Mouse (Mus musculus) limb, embryonic 15.5 days (tissue): ENCODE data around the gene Ube2l3. TPM values are rescaled to one million over a fixed set of nuclear protein-coding genes. Genes with fewer than 3 reads are reported as not detected.

Experiments
- ATAC-seq: fragments of 200-750 bp; cut with Nextera tagmentation; 2 replicates; pipeline ENCODE4 v1.8.0; 2017; ENCODE audit warnings: low read depth, moderate TSS enrichment; ENCODE audit not compliant: insufficient number of reproducible peaks, low FRiP score, low TSS enrichment
- H3K27ac ChIP-seq: fragments of 300-500 bp; sonication (generic); 2 replicates; pipeline ENCODE4 v1.5.1; 2015; ENCODE audit warnings: moderate library complexity, mild to moderate bottlenecking, inconsistent platforms
- H3K27me3 ChIP-seq: fragments of 300-500 bp; sonication (generic); 2 replicates; pipeline ENCODE4 v1.6.1; 2015; ENCODE audit warnings: inconsistent platforms
- H3K36me3 ChIP-seq: fragments of 300-500 bp; sonication (generic); 2 replicates; pipeline ENCODE4 v1.6.1; 2015; ENCODE audit warnings: inconsistent platforms
- H3K4me1 ChIP-seq: fragments of 300-500 bp; sonication (generic); 2 replicates; pipeline ENCODE4 v1.6.1; 2015; ENCODE audit warnings: inconsistent platforms
- H3K4me2 ChIP-seq: fragments of 300-500 bp; sonication (generic); 2 replicates; pipeline ENCODE4 v1.6.1; 2015; ENCODE audit warnings: mild to moderate bottlenecking, inconsistent platforms
- H3K4me3 ChIP-seq: fragments of 300-500 bp; sonication (generic); 2 replicates; pipeline ENCODE4 v1.5.1; 2015; ENCODE audit warnings: mild to moderate bottlenecking, inconsistent platforms
- H3K9ac ChIP-seq: fragments of 300-500 bp; sonication (generic); 2 replicates; pipeline ENCODE4 v1.6.1; 2015; ENCODE audit warnings: inconsistent platforms
- H3K9me3 ChIP-seq: fragments of 300-500 bp; sonication (generic); 2 replicates; pipeline ENCODE4 v1.6.1; 2016; ENCODE audit warnings: inconsistent platforms
- WGBS: fragments of 180-500 bp; shearing (Covaris S2); methylation state at CpG from one replicate; pipeline ENCODE4 v1.1.7; 2015; 5-methylcytosine and 5-hydroxymethylcytosine counted together
- polyA plus RNA-seq: library from polyadenylated mRNA; unstranded; fragments of >200 nt; fragmentation: Nextera tagmentation; extraction: Ambion mirVana; gene quantifications from 2 replicates; pipeline ENCODE4 v1.2.1, GENCODE M21; 2015

Ube2l3 gene
- polyA plus RNA-seq, 1 experiment from 2014 or later: 321 TPM

GRCm38 (mm10) chr16:17204990-17205389 is 2.5 kb upstream of the Ube2l3 start:
- Histone ChIP-seq H3K27ac (no peak overlapping the region), H3K27me3 (peaks cover 23% of the 10 kb centered on the region), H3K36me3 (no peaks in the 10 kb centered on the region), H3K4me2 (no peak overlapping the region), H3K4me3 (no peak overlapping the region), H3K4me1 (peaks cover 25% of the 10 kb centered on the region), H3K9ac (no peak overlapping the region), H3K9me3 (no peaks in the 10 kb centered on the region)
- WGBS: 10% methylated on average over 6 of the region's 6 CpGs
- no peak for ATAC-seq

- 50% methylated on average over 2 of the region's 2 CpGs for WGBS
- Histone ChIP-seq H3K4me1 (peaks cover 13% of the 10 kb centered on the region), H3K27me3 (0 out of 2 replicates have a peak, but pooled peaks cover 7% of the 10 kb centered on the region), H3K36me3 (no peaks in the 10 kb centered on the region; the same call in 1 of the 2 replicates), H3K27ac (peak overlapping the region; percentile 84; the same call in 1 of the 2 replicates), H3K4me3 (peak overlapping the region; percentile 99; the same call in 1 of the 2 replicates), H3K4me2 (no peak overlapping the region; the same call in 1 of the 2 replicates), H3K9me3 (no peaks in the 10 kb centered on the region), H3K9ac (no peak overlapping the region)
- peak; percentile 48; the same call in 1 of the 2 replicates for ATAC-seq
Measured at GRCm38 (mm10) chr16:17201977-17202376, 472 bp downstream of the Ube2l3 start.

GRCm38 (mm10) chr16:17200953-17201707 is 1.3 kb downstream of the Ube2l3 start:
- H3K4me2 ChIP-seq: peak overlapping the region; percentile 61
- peak overlapping the region; percentile 97 for H3K9ac ChIP-seq
- under 1% methylated on average over 63 of the region's 72 CpGs for WGBS
- H3K4me1 ChIP-seq: peaks cover 13% of the 10 kb centered on the region
- H3K36me3 ChIP-seq: no peaks in the 10 kb centered on the region; the same call in 1 of the 2 replicates
- H3K4me3 ChIP-seq: peak overlapping the region; percentile 99
- H3K9me3 ChIP-seq: no peaks in the 10 kb centered on the region
- peak overlapping the region; percentile 84 for H3K27ac ChIP-seq
- peak; percentile 79 for ATAC-seq
- 0 out of 2 replicates have a peak, but pooled peaks cover under 1% of the 10 kb centered on the region for H3K27me3 ChIP-seq

- H3K4me3 ChIP-seq: peak overlapping the region; percentile 99
- WGBS: 5% methylated on average over 24 of the region's 24 CpGs
- H3K9ac ChIP-seq: peak overlapping the region; percentile 97
- peaks cover 13% of the 10 kb centered on the region for H3K4me1 ChIP-seq
- peak overlapping the region; percentile 84 for H3K27ac ChIP-seq
- no peaks in the 10 kb centered on the region; the same call in 1 of the 2 replicates for H3K36me3 ChIP-seq
- H3K27me3 ChIP-seq: no peaks in the 10 kb centered on the region
- peak overlapping the region; percentile 61 for H3K4me2 ChIP-seq
- H3K9me3 ChIP-seq: no peaks in the 10 kb centered on the region
- no peak for ATAC-seq
Measured at GRCm38 (mm10) chr16:17200121-17200952, 2.1 kb downstream of the Ube2l3 start.

GRCm38 (mm10) chr16:17193823-17194222 is 8.6 kb downstream of the Ube2l3 start:
- Histone ChIP-seq H3K4me1 (no peaks in the 10 kb centered on the region), H3K9ac (no peak overlapping the region), H3K4me3 (no peak overlapping the region), H3K36me3 (no peaks in the 10 kb centered on the region; the same call in 1 of the 2 replicates), H3K27me3 (no peaks in the 10 kb centered on the region), H3K9me3 (no peaks in the 10 kb centered on the region), H3K4me2 (no peak overlapping the region), H3K27ac (no peak overlapping the region)
- ATAC-seq: no peak
- 82% methylated on average over 4 of the region's 4 CpGs for WGBS

GRCm38 (mm10) chr16:17185475-17185874 is 17.0 kb downstream of the Ube2l3 start:
- H3K27me3 ChIP-seq: no peaks in the 10 kb centered on the region
- H3K4me3 ChIP-seq: no peak overlapping the region
- H3K36me3 ChIP-seq: peaks cover 16% of the 10 kb centered on the region
- no peaks in the 10 kb centered on the region for H3K4me1 ChIP-seq
- H3K27ac ChIP-seq: no peak overlapping the region
- ATAC-seq: no peak
- no peak overlapping the region for H3K9ac ChIP-seq
- H3K4me2 ChIP-seq: no peak overlapping the region
- H3K9me3 ChIP-seq: no peaks in the 10 kb centered on the region

GRCm38 (mm10) chr16:17183003-17183402 is 19.4 kb downstream of the Ube2l3 start:
- H3K9me3 ChIP-seq: no peaks in the 10 kb centered on the region
- 59% methylated on average over 3 of the region's 3 CpGs for WGBS
- no peak for ATAC-seq
- H3K36me3 ChIP-seq: peaks cover 23% of the 10 kb centered on the region
- H3K27ac ChIP-seq: no peak overlapping the region
- H3K4me3 ChIP-seq: no peak overlapping the region
- H3K9ac ChIP-seq: no peak overlapping the region
- no peaks in the 10 kb centered on the region for H3K27me3 ChIP-seq
- H3K4me2 ChIP-seq: no peak overlapping the region
- H3K4me1 ChIP-seq: no peaks in the 10 kb centered on the region

GRCm38 (mm10) chr16:17182136-17182535 is 20.3 kb downstream of the Ube2l3 start:
- H3K4me2 ChIP-seq: no peak overlapping the region
- ATAC-seq: no peak
- H3K9ac ChIP-seq: no peak overlapping the region
- no peak overlapping the region for H3K4me3 ChIP-seq
- no peaks in the 10 kb centered on the region for H3K9me3 ChIP-seq
- WGBS: 63% methylated on average over 2 of the region's 2 CpGs
- H3K27ac ChIP-seq: no peak overlapping the region
- H3K36me3 ChIP-seq: peaks cover 28% of the 10 kb centered on the region
- H3K27me3 ChIP-seq: no peaks in the 10 kb centered on the region
- H3K4me1 ChIP-seq: no peaks in the 10 kb centered on the region

- no peaks in the 10 kb centered on the region for H3K9me3 ChIP-seq
- no peaks in the 10 kb centered on the region for H3K4me1 ChIP-seq
- WGBS: 78% methylated on average over 4 of the region's 4 CpGs
- no peak overlapping the region for H3K27ac ChIP-seq
- no peak overlapping the region for H3K4me2 ChIP-seq
- no peak overlapping the region for H3K9ac ChIP-seq
- no peak for ATAC-seq
- H3K36me3 ChIP-seq: peaks cover 24% of the 10 kb centered on the region
- no peaks in the 10 kb centered on the region for H3K27me3 ChIP-seq
- no peak overlapping the region for H3K4me3 ChIP-seq
Measured at GRCm38 (mm10) chr16:17181382-17181781, 21.1 kb downstream of the Ube2l3 start.

- Histone ChIP-seq H3K9me3 (no peaks in the 10 kb centered on the region), H3K27ac (no peak overlapping the region), H3K27me3 (no peaks in the 10 kb centered on the region), H3K36me3 (peaks cover 24% of the 10 kb centered on the region), H3K4me3 (no peak overlapping the region), H3K4me2 (no peak overlapping the region), H3K4me1 (no peaks in the 10 kb centered on the region), H3K9ac (no peak overlapping the region)
- no peak for ATAC-seq
- 92% methylated on average over 3 of the region's 3 CpGs for WGBS
Measured at GRCm38 (mm10) chr16:17179706-17180105, 22.7 kb downstream of the Ube2l3 start.

- Histone ChIP-seq H3K27me3 (no peaks in the 10 kb centered on the region), H3K27ac (no peak overlapping the region), H3K36me3 (peaks cover 34% of the 10 kb centered on the region), H3K9ac (no peak overlapping the region), H3K9me3 (no peaks in the 10 kb centered on the region), H3K4me1 (no peaks in the 10 kb centered on the region), H3K4me2 (no peak overlapping the region), H3K4me3 (no peak overlapping the region)
- ATAC-seq: no peak
- 88% methylated on average over 1 of the region's 1 CpGs for WGBS
Measured at GRCm38 (mm10) chr16:17177623-17178170, 24.8 kb downstream of the Ube2l3 start.
